Mouse (Mus musculus) kidney, embryonic 14.5 days (tissue): ENCODE measurements around the gene Gimap4. TPM values are rescaled to one million over a fixed set of nuclear protein-coding genes. Genes with fewer than 3 reads are reported as not detected.

Experiments used
- ATAC-seq: fragments of 200-750 bp; cut with Nextera tagmentation; 2 replicates; pipeline ENCODE4 v1.8.0; 2017; ENCODE audit warnings: moderate number of reproducible peaks, mild to moderate bottlenecking, moderate TSS enrichment, moderate library complexity; ENCODE audit not compliant: low FRiP score, low TSS enrichment
- H3K27ac ChIP-seq: fragments of 300-500 bp; sonication (generic); 2 replicates; pipeline ENCODE4 v1.5.1; 2014; ENCODE audit warnings: low read depth, mild to moderate bottlenecking, low read length, moderate library complexity, mixed read lengths
- H3K27me3 ChIP-seq: fragments of 300-500 bp; sonication (generic); 2 replicates; pipeline ENCODE4 v1.6.1; 2014; ENCODE audit warnings: mild to moderate bottlenecking, low read length; ENCODE audit not compliant: control insufficient read depth, insufficient read depth
- H3K36me3 ChIP-seq: fragments of 300-500 bp; sonication (generic); 2 replicates; pipeline ENCODE4 v1.6.1; 2014; ENCODE audit warnings: low read length, mixed read lengths; ENCODE audit not compliant: control insufficient read depth, insufficient read depth
- H3K4me1 ChIP-seq: fragments of 300-500 bp; sonication (generic); 2 replicates; pipeline ENCODE4 v1.6.1; 2014; ENCODE audit warnings: low read length, mixed read lengths; ENCODE audit not compliant: control insufficient read depth, insufficient read depth
- H3K4me2 ChIP-seq: fragments of 300-500 bp; sonication (generic); replicated peaks from 2 replicates; pipeline ENCODE4 v1.6.1; 2014; ENCODE audit warnings: low read depth, mild to moderate bottlenecking, low read length
- H3K4me3 ChIP-seq: fragments of 300-500 bp; sonication (generic); 2 replicates; pipeline ENCODE4 v1.5.1; 2014; ENCODE audit warnings: mild to moderate bottlenecking, low read length
- H3K9ac ChIP-seq: fragments of 300-500 bp; sonication (generic); 2 replicates; pipeline ENCODE4 v1.6.1; 2014; ENCODE audit warnings: low read depth, mild to moderate bottlenecking, low read length, moderate library complexity
- H3K9me3 ChIP-seq: fragments of 300-500 bp; sonication (generic); 2 replicates; pipeline ENCODE4 v1.6.1; 2016; ENCODE audit warnings: low read length; ENCODE audit not compliant: control insufficient read depth
- WGBS: fragments of 180-500 bp; shearing (Covaris S2); extraction: QIAGEN DNeasy Blood & Tissue Kit; methylation state at CpG from one replicate; pipeline ENCODE4 v1.1.7; 2014; 5-methylcytosine and 5-hydroxymethylcytosine counted together
- polyA plus RNA-seq: library from polyadenylated mRNA; unstranded; fragments of >200 nt; fragmentation: Nextera tagmentation; extraction: Ambion mirVana; gene quantifications from 2 replicates; pipeline ENCODE4 v1.2.1, GENCODE M21; 2014

Gimap4 gene
- polyA plus RNA-seq: 51.3 and 54.1 TPM in 2 replicates

DNA sequence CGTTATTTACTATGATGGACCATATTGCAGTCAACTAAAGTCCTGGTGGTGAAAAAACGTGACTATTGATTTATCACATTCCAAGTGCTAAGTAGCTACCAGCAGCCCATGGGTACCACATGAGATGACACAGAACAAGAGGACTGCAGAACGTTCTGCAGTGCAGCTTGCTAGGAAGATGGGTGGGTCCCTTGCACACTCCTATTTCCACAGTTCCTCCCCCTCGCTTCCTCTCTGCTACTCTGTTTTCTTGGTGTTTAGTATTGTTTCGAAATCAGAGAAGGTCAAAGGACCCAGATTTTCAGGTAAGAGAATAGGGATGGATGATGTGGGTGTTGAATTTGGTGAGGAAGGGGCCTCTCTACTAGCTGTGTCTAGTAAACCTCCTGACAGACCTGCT, at the start of gene Gimap4:
Gene Gimap4 (plus strand): TSS at position 231 of the 400 bp plus-strand sequence.
- 54% methylated on average over 5 of the region's 5 CpGs for WGBS
- no peaks in the 10 kb centered on the region for H3K9me3 ChIP-seq
- no peaks in the 10 kb centered on the region for H3K4me1 ChIP-seq
- no peak within 1 kb of the TSS; the same call in 1 of the 2 replicates for H3K27ac ChIP-seq
- H3K9ac ChIP-seq: no peak within 1 kb of the TSS
- no peaks in the 10 kb centered on the region for H3K27me3 ChIP-seq
- no peaks in the 10 kb centered on the region for H3K36me3 ChIP-seq
- ATAC-seq: no peak
- peak within 1 kb of the TSS; percentile 8 for H3K4me2 ChIP-seq
- H3K4me3 ChIP-seq: 0 out of 2 replicates have a peak within 1 kb of the TSS, but pooled peaks have one; percentile 9

DNA sequence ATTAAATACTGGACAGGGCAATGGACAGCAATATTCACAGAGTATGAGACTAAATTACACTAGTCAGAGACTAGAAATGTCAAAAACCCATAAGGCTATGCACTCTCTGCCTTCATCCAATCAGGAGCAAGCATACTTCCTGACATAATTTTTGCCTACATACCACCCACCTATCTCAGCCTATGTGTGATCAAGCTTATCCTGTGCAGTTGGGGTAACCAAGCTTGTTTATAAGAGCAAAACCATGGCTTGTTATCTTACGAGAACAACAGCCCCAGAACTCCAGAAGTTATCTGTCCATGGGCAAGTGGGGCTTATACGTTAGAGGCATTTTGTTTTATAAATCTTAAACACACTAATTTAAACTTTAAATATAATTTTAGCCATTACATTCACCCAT, 49.2 kb upstream of the Gimap4 start:
- H3K4me3 ChIP-seq: no peak overlapping the region
- no peak for ATAC-seq
- H3K4me1 ChIP-seq: no peaks in the 10 kb centered on the region
- H3K9ac ChIP-seq: no peak overlapping the region
- no peak overlapping the region for H3K27ac ChIP-seq
- no peaks in the 10 kb centered on the region for H3K27me3 ChIP-seq
- WGBS: 90% methylated on average over 2 of the region's 2 CpGs
- no peaks in the 10 kb centered on the region for H3K9me3 ChIP-seq
- no peaks in the 10 kb centered on the region for H3K36me3 ChIP-seq
- no peak overlapping the region for H3K4me2 ChIP-seq

DNA sequence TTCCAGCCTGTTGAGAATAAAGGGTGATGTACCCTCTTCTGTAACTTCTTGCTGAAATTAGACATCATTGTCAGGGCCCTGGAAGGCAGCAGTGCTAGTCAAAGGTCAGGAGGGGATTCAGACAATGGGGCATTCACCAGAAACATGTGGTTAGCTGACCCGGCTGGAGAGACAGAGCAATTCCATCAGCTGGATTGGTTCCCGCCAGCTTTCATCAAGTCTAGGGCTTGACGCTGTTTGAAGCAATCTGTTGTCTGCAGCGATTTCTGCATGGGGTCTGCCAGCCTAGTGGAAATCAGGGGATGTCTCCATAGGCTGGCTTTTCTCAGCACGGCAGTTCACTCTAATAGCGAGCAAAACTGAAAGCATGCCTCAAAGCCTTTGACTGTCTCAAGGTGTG, 47.8 kb upstream of the Gimap4 start:
- H3K27me3 ChIP-seq: no peaks in the 10 kb centered on the region
- ATAC-seq: no peak
- no peak overlapping the region for H3K9ac ChIP-seq
- no peaks in the 10 kb centered on the region for H3K4me1 ChIP-seq
- 70% methylated on average over 6 of the region's 6 CpGs for WGBS
- no peaks in the 10 kb centered on the region for H3K36me3 ChIP-seq
- no peak overlapping the region for H3K4me3 ChIP-seq
- no peaks in the 10 kb centered on the region for H3K9me3 ChIP-seq
- H3K4me2 ChIP-seq: no peak overlapping the region
- no peak overlapping the region for H3K27ac ChIP-seq

DNA sequence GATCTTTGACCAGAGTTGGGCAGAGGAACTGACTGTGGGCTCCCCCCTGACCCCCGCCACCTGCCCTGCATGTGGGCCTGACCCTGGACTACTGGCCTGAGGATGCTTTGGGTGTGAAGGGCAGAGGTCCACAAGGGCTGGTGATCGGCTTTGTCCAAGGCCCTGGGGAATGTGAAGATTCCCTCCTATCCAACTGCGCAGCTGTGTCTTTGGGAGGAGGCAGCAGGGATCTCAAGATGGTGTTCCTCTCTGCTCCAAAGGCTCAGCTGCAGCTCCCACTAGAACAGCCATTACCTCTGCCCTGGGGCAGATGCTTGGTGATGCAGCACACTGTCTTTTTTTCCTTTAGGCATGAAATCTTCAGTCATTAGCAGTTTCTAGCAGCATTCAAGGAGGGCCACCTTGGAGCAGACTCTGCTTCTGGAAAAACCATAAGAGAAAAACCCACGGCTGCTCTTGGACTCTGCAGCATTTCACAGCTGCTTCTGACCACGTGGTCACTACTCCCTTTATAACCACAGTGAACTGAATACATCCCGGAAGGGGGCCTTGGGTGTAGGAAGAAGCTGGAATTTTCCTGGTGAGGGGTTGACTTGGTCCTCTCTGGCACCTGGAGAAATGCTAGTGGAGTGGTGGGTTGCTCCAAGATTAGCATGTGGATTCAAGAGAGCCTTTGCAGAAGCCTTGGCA, 46.4 kb upstream of the Gimap4 start:
- WGBS: 73% methylated on average over 6 of the region's 6 CpGs
- Histone ChIP-seq H3K9ac (no peak overlapping the region), H3K4me2 (no peak overlapping the region), H3K27ac (no peak overlapping the region), H3K4me3 (no peak overlapping the region), H3K36me3 (no peaks in the 10 kb centered on the region), H3K27me3 (no peaks in the 10 kb centered on the region), H3K9me3 (no peaks in the 10 kb centered on the region), H3K4me1 (no peaks in the 10 kb centered on the region)
- ATAC-seq: no peak

DNA sequence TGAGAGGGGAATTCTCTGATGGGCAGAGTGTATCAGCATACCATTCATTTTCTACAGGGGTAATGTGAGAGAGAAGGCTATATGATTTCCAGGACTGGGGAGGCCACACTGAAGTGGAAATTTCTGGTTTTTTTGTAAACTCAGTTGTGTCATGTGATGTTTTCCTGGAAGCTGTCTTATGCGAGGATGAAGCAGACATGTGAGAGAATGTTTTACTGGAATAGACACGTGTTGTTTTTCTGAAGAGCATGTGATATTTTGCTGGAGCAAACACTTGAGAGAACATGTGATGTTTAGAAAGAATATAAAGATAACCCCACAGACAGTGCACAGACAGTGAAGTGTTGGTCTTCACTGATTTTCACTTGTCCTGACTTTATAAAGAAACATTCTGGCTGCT, 45.8 kb upstream of the Gimap4 start:
- WGBS: 77% methylated on average over 2 of the region's 2 CpGs
- no peak for ATAC-seq
- no peak overlapping the region for H3K9ac ChIP-seq
- H3K27me3 ChIP-seq: no peaks in the 10 kb centered on the region
- H3K4me3 ChIP-seq: no peak overlapping the region
- no peak overlapping the region for H3K27ac ChIP-seq
- H3K36me3 ChIP-seq: no peaks in the 10 kb centered on the region
- H3K4me1 ChIP-seq: no peaks in the 10 kb centered on the region
- no peak overlapping the region for H3K4me2 ChIP-seq
- H3K9me3 ChIP-seq: no peaks in the 10 kb centered on the region

DNA sequence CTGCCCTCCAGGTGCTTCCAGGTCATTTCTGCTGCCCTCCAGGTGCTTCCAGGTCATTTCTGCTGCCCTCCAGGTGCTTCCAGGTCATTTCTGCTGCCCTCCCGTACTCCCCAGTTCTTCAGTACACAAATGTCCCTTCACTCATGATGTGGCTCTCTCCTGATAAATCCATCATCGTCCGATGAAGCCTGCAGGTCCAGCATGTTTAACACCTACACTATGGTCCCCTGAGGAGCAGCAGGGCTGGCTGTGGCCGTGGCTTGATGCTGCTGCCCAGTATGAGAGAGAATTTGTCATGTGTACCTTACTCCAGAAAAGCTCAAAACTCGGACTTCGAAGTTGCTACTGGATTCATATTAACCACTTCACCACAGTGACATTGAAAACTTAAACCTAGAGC, 43.0 kb upstream of the Gimap4 start:
- Histone ChIP-seq H3K4me1 (no peaks in the 10 kb centered on the region), H3K27me3 (no peaks in the 10 kb centered on the region), H3K9me3 (no peaks in the 10 kb centered on the region), H3K4me2 (no peak overlapping the region), H3K27ac (no peak overlapping the region), H3K36me3 (no peaks in the 10 kb centered on the region), H3K9ac (no peak overlapping the region), H3K4me3 (no peak overlapping the region)
- WGBS: 76% methylated on average over 6 of the region's 6 CpGs
- no peak for ATAC-seq

DNA sequence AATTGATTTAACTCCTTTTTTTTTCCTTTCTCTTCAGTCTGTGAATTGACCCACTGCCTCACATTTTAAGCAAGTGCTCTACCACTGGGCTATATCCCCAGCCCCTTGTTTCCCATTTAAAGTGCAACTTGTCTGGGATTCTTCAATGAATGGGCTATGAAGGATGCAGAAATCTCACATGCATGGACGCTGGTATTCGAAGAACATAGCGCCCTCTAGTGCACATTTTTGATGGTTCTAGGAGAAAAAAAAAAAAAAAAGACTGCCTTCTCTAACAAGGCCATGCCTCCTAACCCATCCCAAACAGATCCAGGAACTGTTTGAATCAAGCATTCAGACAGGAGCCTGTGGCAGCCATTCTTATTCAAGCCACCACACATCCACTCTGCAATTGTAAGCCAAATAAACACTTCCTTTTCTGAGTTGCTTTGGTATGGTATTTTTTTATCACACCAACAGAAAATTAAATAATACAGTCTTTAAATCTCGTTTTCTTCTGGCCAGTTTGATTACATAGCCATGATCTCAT, 41.5 kb upstream of the Gimap4 start:
- WGBS: 22% methylated on average over 4 of the region's 4 CpGs
- Histone ChIP-seq H3K27ac (no peak overlapping the region), H3K4me2 (no peak overlapping the region), H3K36me3 (no peaks in the 10 kb centered on the region), H3K4me1 (no peaks in the 10 kb centered on the region), H3K27me3 (no peaks in the 10 kb centered on the region), H3K9ac (no peak overlapping the region), H3K4me3 (no peak overlapping the region), H3K9me3 (no peaks in the 10 kb centered on the region)
- ATAC-seq: no peak

DNA sequence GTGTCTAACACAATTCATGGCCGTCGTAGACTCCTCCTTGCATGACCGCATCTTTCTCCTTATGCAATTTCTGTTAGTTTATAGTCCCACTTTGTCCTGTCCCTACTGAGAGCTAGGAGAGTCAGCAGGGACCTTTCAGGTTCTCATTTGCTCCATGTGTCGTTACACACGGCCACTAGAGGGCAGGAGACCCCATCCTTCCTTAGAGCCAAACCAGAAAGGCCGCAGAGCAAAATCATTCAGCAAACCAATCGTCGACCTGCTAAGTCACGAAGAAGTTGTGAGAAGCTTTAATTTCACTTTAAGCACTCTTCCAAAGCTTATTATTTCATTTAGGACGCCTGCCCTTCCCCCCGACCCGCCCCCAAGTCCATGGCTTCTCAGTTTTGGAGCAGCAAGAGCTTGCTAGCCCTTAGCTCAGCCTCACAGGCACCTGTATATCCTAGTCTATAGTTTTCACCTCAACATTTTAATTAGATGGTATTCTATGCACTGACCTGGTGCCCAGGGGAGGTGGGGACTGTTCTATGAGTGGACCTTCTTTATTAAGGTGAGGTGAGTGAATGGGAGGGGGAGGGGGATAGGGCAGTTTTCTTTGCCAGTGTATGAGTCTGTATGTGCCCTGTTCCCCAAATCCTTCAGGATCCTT, 38.6 kb upstream of the Gimap4 start:
- ATAC-seq: peak; percentile 20; the same call in 1 of the 2 replicates
- H3K4me3 ChIP-seq: no peak overlapping the region
- WGBS: 12% methylated on average over 12 of the region's 12 CpGs
- H3K4me1 ChIP-seq: no peaks in the 10 kb centered on the region
- no peaks in the 10 kb centered on the region for H3K9me3 ChIP-seq
- no peaks in the 10 kb centered on the region for H3K27me3 ChIP-seq
- H3K9ac ChIP-seq: no peak overlapping the region
- H3K36me3 ChIP-seq: no peaks in the 10 kb centered on the region
- H3K27ac ChIP-seq: no peak overlapping the region
- H3K4me2 ChIP-seq: no peak overlapping the region

DNA sequence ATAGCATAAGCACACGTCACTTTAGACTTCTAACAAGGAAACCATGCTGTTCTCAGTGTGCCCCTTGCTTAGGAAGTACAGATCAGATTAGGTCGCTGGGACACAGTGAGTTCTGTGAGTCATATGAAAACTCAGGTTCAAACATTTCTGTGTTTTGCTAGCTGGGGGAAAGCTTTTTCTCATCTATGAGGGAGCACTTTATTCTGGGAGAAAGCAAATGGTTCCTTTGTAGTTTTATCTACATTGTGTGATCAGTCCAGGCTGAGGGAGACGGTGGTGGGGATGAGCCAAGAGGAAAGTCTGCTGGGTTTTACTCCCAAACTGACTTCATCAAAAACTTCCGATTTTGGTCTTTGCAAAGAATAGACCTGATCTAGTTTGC, 38.0 kb upstream of the Gimap4 start:
- Histone ChIP-seq H3K27me3 (no peaks in the 10 kb centered on the region), H3K9me3 (no peaks in the 10 kb centered on the region), H3K4me2 (no peak overlapping the region), H3K36me3 (no peaks in the 10 kb centered on the region), H3K4me1 (no peaks in the 10 kb centered on the region), H3K4me3 (no peak overlapping the region), H3K9ac (no peak overlapping the region), H3K27ac (no peak overlapping the region)
- 82% methylated on average over 4 of the region's 4 CpGs for WGBS
- ATAC-seq: no peak
